Mouse (Mus musculus): Measurements from ENCODE around the gene Cgref1. TPM values are rescaled to one million over a fixed set of nuclear protein-coding genes. Genes with fewer than 3 reads are reported as not detected.

Gene Cgref1
- total RNA-seq (2021) (1 to 10 TPM in 1 of 2 experiments, under 1 TPM in 1; 0.58 to 2.5 TPM), polyA plus RNA-seq (2012; rRNA removed) (1.5 and 2.0 TPM in 2 replicates)
- long read RNA-seq, partial matches to known transcripts: 0 of 4 reads
- long read RNA-seq, other reads (novel, unspliced or antisense): 0 of 4 reads

GRCm38 (mm10) chr5:30944956-30945781, at the start of gene Cgref1:
Gene Cgref1, minus strand, starts transcription at chr5:30945591.
- peak; percentile 89 for DNase-seq

- no peak for DNase-seq
Observed at GRCm38 (mm10) chr5:30994074-30994473, 48.7 kb upstream of the Cgref1 start.

DNA sequence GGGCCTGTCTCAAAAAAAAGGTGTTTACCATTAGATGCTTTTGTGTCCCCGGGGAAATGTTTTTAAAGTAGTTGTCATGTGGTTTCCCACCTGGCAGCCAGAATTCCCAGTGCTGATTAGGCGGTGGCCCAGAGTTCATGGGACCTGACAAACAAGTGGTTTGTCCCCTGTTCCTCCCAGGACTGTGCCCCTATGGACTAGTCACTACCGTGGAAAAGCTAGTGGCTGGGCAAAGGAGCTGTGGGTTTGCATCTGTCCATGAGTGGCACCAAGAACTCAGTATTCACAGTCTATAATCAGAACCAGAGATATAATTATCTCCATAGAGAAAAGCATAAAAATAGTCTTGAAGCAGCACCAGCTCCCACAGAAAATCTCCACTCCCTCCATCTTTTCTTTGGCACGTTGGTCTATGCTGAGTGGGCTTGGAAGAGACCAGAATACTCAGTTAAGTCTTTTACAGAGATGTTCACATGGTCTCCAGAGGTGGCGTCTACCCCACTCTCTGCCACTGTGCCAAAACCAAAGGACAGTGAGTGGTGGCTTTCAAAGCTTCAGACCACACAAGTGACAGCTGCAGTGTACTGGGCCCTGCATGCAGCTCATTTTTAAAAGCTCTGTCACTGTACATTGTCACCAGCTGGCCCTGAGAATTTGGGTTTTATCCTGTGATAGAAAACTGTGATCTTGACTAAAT, 47.7 kb upstream of the Cgref1 start:
- no peak for DNase-seq

DNA sequence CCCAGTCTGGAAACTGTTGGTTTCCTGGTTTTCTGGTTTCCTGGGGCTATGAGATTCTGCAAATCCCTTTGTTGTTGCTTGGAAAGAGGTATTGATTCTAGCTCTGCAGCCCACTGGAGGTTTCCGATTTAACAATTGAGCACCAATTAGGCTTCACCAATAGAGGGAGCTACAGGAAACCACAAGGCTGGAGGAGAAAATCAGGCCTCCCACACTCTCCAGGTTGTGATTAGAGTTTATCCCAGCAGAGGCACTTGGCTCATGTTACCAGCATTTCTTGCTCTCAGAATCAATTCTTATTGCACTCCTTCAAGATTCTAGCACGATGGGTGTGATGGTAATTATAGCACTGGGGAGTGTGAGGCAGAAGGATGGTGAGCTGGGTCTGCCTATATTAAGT, 37.0 kb upstream of the Cgref1 start:
- no peak for DNase-seq

DNA sequence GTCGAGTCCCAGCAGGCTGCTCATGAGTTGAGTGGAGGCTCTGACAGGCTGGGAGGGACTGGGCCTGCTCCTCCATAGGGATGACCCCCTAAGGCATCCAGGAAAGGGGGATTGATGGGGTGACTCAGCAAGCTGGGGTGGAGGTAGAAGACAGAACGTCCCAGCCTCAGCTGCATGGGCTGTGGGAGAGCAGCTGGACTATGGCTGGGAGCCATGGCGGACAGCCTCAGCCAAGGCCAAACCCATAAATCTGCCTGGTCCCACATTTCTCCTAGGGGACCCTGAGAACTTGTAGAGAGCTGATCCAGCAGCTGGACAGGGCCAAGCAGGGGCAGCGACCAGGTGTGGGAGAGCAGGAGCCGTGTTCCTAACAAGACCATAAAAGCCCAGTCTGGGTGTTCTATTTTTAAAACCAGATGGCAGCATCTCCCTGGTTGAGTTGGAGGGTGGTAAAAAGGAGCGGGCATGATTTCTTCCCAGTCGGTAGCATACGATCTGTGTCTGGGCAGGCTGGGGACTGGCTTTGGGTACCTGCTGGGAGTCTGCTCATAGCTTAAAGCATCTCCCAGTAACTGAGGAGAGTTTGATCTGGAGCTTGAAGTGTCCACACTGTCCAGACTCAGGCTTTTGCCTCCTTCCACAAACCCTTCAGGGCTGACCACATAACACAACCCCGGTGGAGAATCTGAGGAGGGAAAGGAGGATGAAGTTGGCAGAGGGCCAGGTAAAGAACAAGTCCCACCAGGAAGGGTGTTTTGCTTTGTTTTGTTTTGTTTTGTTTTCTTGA, 29.7 kb upstream of the Cgref1 start:
- peak; percentile 82 for DNase-seq

- no peak for DNase-seq
Observed at GRCm38 (mm10) chr5:30969440-30969839, 24.0 kb upstream of the Cgref1 start.

DNA sequence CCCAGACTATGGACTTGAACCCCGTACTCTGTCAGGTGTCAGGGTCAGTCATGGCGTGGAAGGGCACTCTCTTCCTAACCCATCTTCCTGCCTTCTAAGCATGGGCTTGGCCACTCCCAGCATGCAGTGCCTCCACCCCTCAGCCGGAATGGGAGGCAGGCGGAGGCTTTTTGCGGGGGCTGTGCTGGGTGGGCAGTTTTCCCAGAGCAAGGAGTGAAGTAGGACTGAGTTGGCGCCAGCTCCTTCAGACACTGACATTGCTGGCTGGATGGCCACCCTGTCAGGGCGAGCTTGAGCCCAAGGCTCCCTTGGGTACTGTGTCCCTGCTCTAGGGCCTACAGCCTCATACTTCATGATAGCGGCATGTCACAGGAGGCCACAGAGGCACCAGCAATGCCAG, 23.0 kb upstream of the Cgref1 start, which contains the start of gene Tcf23:
Gene Tcf23, plus strand, starts transcription at position 247 of the 400 bp plus-strand sequence.
- no peak for DNase-seq

DNA sequence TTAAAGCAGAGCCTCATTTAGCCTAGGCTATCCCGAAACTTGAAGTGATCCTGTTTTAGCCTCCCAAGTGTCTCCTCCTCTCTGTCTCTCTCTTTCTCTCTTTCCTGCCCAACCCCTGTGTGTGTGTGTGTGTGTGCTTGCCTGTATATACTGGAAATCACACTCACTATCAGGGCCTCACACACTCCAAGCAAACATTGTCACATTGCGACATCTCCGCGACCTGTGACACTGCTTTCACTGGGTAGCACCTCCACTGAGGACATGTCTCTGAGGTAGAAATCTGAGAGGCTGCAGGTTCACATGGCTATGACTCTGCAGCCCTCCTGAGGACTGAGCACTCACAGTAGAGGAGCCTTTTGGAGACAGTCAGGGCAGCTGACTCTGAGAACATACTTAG, 20.8 kb upstream of the Cgref1 start:
- DNase-seq: no peak

DNA sequence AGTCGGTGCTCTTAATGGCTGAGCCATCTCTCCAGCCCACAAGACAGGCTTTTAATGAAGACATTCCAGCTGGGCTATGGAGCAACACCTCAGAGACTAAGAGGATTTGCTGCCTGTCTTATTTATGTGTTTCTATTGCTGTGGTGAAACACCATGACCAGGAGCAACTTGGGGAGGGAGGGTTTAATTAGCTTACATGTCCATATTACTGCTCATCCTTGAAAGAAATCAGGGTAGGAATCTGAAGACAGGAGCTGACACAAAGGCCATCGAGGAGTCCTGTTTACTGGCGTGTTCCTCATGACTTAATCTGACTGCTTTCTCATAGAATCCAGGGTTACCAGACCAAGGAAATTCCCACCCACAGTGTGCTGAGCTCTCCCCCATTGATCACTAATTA, 18.5 kb upstream of the Cgref1 start:
- DNase-seq: no peak

- no peak for DNase-seq
Observed at GRCm38 (mm10) chr5:30961545-30962505, 16.4 kb upstream of the Cgref1 start.

DNA sequence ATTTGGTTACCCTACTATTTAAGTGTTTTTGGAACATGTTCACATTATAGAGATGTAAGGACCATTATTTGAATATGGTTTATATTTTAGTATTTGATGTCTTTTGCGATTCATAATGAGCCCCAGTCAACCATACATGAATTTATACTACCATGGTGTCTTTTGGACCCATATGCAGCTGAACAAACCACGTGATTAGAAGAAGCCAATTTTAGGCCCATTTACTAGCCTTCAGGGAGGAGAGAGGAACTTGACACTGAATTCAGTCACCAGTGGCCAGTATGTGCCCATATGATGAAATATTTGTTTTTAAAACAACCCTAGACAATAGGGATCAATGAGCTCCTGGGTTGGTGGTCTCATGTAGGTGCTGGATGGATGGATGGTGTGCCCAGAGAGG, 15.4 kb upstream of the Cgref1 start:
- DNase-seq: no peak

DNA sequence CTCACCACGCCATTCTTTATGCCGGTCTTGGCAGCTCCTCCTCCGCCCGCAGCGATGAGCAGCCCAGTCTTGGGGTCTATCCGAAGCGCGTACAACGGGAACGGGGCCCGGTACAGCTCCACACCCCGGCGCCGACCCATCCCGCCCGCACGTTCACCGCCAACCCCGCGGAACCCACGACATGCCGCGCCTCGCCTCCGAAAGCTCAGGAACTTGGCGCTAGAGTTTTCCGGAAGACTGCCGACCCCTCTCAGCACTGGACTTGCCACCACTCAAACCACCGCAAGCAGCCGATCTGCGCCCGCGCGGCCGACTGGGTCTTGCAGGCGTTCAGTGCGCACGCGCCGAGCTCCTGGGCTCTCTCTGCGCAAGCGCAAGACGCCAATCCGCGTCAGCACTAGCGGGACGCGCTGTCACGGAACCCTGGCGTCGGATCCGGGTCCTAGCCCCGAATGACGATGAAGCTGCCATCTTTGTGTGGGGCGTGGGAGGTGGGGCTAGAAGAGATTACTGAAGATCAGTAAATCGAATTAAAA, 14.6 kb upstream of the Cgref1 start, which contains the start of gene Preb:
Gene Preb, minus strand, starts transcription at position 396 of the 536 bp plus-strand sequence.
- peak; percentile 99 for DNase-seq

DNA sequence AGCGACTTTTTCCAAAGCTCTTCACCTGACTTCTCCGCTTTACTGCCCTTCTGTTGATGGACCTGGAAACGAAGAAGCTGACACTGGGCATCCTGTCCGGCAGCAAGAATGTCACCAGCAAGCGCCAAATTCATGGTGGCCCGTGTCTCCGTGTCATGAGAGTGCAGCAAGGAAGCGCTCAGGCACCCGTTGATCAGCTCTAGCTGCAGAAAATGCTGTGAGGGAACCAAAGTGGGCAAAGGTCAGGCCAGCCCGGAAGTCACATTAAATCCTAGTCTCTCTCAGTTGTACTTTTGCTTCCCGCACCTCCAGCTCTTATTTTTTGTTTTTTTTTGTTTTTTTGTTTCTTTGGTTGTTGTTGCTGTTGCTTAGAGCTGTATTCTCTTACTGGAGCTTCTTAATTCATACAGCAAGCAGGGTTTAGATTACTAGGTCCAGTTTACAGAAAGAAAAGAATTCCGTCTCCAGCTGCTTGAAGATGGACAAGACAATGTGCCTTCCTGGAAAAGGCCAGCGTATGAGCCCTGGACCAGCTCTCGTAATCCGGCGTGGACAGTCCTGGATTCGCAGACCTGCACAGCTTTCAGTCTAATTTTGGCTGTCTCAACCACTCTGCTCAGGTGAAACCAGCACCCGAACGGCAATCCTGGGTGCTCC, 13.9 kb upstream of the Cgref1 start:
- no peak for DNase-seq

DNA sequence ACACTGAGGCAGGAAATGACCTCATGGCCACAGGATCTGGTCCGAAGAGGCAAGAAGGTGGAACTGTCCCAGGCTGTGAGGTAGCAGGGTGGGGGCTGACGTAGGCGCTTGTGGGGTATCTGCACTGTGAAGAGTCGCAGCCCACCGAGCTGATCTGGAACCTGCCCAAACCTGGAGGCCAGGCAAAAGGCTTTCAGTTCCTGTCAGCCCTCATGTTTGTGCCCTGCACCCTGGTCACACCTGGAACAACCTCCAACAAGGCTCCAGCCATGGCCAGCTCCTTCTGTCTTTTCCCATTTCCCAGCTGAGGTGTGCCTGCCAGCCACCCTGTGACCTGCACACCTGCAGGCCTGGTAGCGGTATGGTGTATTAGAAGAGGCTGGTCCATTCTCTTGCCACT, 12.5 kb upstream of the Cgref1 start:
- DNase-seq: no peak

- no peak for DNase-seq
Observed at GRCm38 (mm10) chr5:30955751-30956150, 10.4 kb upstream of the Cgref1 start.

GRCm38 (mm10) chr5:30954556-30954955, 9.2 kb upstream of the Cgref1 start:
- no peak for DNase-seq

GRCm38 (mm10) chr5:30954065-30954464, 8.7 kb upstream of the Cgref1 start:
- DNase-seq: no peak

- no peak for DNase-seq
Observed at GRCm38 (mm10) chr5:30952551-30952950, 7.2 kb upstream of the Cgref1 start.

GRCm38 (mm10) chr5:30951706-30952105, 6.3 kb upstream of the Cgref1 start:
- no peak for DNase-seq

- no peak for DNase-seq
Observed at GRCm38 (mm10) chr5:30950922-30951321, 5.5 kb upstream of the Cgref1 start.
